Mouse (Mus musculus): ENCODE measurements around the gene Ifi204. TPM values are rescaled to one million over a fixed set of nuclear protein-coding genes. Genes with fewer than 3 reads are reported as not detected.
"Not testable (repeated sequence)": the region's sequence is repeated elsewhere in the genome, so short reads cannot be mapped to it uniquely, and the experiment has no call there.

Ifi204 gene
- 2.7 and 3.4 TPM in 2 replicates for total RNA-seq (2021)
- long read RNA-seq, partial matches to known transcripts = 0 of 5 reads
- long read RNA-seq, other reads (novel, unspliced or antisense) = 1 of 5 reads

DNA sequence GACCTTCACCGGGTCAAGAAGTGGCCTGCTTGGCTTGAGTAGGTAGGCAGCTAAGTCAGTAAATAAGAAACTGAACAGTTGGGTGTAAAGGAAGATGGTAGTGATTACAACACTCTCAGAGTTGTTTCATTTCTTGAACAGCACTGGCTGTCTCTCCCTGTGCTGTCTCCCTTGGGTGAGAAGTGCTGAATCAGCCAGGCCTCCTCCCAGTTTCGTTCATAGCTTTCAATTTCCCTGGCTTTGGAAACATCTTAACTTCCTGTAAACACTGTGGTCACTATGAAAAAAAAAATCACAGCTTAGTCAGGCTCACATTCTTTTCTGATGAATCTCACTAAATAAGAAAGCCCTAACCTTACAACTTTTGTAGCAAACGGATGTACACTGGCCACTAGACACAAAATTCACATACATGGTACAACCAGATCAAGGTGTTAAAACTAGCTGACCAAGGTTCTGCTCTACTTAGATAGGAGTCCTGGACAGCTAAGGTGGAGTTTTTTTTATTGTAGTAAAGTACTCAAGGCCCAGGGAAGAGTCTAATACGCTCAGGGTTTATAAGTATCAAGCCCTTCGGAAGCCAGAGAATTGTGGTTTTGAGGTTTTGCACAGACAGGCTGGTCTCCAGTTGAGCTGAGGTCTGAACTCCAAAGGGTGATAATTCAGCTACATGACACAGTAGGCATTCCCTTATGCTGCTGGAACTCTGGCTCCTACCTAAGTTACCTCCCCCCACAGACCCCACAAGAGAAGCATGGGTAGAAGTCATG lies at the start of gene Ifi204:
Ifi204 (minus strand) TSS at position 96 of the 770 bp plus-strand sequence.
- not testable (repeated sequence) for DNase-seq

- DNase-seq = not testable (repeated sequence)
Measured at GRCm38 (mm10) chr1:173809294-173809693, 42.6 kb upstream of the Ifi204 start.

GRCm38 (mm10) chr1:173802689-173803281 lies 36.0 kb upstream of the Ifi204 start:
- DNase-seq = not testable (repeated sequence)

- not testable (repeated sequence) for DNase-seq
Measured at GRCm38 (mm10) chr1:173802207-173802606, 35.5 kb upstream of the Ifi204 start.

DNA sequence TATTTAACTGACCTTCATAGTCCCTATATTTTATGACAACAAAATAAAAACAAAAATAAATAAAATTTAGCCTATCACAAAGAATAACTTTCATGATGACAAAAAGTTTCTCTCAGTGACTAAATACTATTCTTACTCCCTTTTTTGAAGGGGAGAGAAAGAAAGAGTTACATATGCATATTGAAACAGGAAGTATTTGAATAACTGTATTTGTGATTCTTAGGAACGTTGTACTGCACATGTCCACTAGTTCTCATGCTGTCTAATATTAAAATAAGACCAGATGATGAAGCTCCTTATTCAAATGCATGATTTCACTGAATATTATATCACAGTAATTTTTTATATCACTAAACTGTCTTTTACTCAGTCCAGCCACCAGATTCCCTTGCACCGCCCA lies 35.0 kb upstream of the Ifi204 start:
- DNase-seq = not testable (repeated sequence)

- not testable (repeated sequence) for DNase-seq
Measured at GRCm38 (mm10) chr1:173773457-173773856, 6.7 kb upstream of the Ifi204 start.

- DNase-seq = not testable (repeated sequence)
Measured at GRCm38 (mm10) chr1:173760032-173760431, 6.7 kb downstream of the Ifi204 start.

GRCm38 (mm10) chr1:173742262-173742661 lies 24.5 kb downstream of the Ifi204 start:
- DNase-seq = no peak

DNA sequence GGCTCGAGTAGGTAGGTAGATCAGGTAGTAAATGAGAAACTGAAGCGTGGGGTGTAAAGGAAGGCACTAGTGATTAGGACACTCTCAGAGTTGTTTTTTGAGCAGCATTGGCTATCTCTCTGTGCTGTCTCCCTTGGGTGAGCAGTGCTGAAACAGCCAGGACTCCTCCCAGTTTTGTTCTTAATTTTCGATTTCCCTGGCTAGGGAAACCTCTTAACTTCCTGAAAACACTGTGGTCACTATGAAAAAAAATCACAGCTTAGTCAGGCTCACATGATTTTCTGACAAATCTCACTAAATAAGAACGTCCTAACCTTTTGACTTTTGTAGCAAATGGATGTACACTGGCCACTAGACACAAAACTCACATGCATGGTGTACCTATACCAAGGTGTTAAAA lies 25.1 kb downstream of the Ifi204 start, which contains the start of gene Ifi207:
Ifi207 (minus strand) TSS at position 92 of the 400 bp plus-strand sequence.
- DNase-seq = no peak

GRCm38 (mm10) chr1:173740537-173740936 lies 26.2 kb downstream of the Ifi204 start:
- no peak for DNase-seq

DNA sequence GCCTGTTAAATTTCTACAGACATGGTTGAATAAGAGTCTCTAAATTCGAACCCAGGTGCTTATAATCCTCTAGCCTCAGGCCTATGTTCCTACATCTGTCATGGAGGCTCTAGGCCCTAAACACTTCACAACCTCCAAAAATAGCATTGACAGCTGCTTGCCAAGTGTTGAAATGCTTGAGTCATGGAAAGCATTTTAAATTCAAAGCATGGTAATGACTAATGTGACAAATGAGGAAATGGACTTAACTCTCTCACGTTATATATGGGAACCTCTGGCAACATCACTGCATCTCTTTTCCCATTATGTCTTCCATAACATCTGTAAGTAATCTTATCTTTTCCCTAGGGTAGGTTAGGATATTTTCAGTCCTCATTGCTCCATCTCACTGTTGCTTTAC lies 29.8 kb downstream of the Ifi204 start:
- no peak for DNase-seq

- not testable (repeated sequence) for DNase-seq
Measured at GRCm38 (mm10) chr1:173735015-173735414, 31.7 kb downstream of the Ifi204 start.

DNA sequence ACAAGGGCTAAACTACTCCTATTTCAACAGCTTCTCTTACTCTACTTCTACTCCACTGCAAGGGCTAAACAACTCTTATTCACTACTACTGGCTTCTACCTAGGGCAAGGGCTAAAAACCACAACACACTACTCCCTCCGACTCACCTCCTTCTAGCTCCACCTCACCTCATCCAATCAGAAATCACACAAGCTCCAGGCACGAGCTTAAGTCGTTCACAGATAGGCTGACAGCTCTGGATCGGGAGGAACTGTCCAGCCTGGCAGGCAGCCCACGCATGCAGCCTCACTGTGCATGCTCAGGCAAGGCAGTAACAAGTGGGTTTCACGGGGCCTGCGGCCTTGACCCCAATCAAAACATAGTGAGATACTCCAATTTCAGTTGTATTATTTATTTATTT lies 33.5 kb downstream of the Ifi204 start:
- DNase-seq = peak; percentile 9

Other genes with a start within 250 kb of the Ifi204 start
- gene Ifi214, start 231.0 kb downstream of the Ifi204 start, total RNA-seq (2021) = 0.12 TPM in 1 of 2 replicates, not detected in the other
- 0.97 and 1.7 TPM in 2 replicates for gene Ifi213, start 167.7 kb downstream of the Ifi204 start, total RNA-seq (2021)
- 0.33 and 0.70 TPM in 2 replicates for gene Ifi209, start 136.0 kb downstream of the Ifi204 start, total RNA-seq (2021)
- gene Ifi208, start 93.3 kb downstream of the Ifi204 start, total RNA-seq (2021) = 0.76 and 1.2 TPM in 2 replicates
- gene Ifi207, start 25.2 kb downstream of the Ifi204 start, total RNA-seq (2021) = 2.2 and 2.4 TPM in 2 replicates
- 0.97 TPM in 1 of 2 replicates, not detected in the other for gene Ifi211, start 146.1 kb upstream of the Ifi204 start, total RNA-seq (2021)
- gene Mndal, start 175.5 kb upstream of the Ifi204 start, total RNA-seq (2021) = 17.0 and 19.2 TPM in 2 replicates
- gene Ifi203, start 175.7 kb upstream of the Ifi204 start, total RNA-seq (2021) = 11.9 and 15.6 TPM in 2 replicates
- gene Ifi202b, start 215.8 kb upstream of the Ifi204 start, total RNA-seq (2021) = not detected in 2 replicates